Mouse (Mus musculus): ENCODE results near the gene Spo11.

Spo11 gene

DNA sequence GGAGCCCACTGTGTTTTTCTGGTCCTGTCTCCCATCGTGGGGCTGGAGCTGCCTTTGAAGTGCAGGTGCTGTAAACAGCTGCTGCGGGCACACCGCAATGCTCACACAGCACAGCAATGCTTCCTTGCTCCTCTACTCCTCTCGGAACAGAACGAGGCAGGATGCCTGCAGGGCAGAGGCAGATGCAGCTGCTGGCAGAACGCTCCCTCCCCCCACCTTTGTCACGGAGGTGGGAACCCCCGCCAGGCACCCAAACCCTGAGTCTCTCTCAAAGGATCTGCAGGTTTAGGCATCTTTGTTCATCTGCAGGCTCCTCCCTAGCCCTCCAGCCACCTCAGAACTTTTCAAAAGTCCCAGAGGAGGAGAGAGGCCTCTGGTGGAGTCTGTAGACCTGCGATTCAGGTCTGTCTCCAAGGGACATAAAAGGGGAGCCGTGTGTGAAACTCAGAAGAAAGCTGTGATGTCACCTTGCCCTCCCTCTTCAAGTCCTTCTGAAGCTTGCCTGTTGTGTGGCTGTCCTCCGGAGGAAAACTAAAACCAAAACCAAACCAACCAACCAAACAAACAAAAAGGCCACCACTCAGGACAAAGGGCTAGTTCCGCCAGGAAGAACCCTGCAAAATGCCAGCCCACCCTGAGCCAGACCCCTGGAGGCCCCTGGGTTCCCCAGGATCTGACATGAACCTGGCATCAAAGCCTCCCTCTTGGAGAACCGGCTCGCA, at the start of gene Spo11:
Gene Spo11, plus strand, starts transcription at position 292 of the 722 bp plus-strand sequence.
- DNase-seq (ENCODE audit: low read depth, low spot score): no peak

DNA sequence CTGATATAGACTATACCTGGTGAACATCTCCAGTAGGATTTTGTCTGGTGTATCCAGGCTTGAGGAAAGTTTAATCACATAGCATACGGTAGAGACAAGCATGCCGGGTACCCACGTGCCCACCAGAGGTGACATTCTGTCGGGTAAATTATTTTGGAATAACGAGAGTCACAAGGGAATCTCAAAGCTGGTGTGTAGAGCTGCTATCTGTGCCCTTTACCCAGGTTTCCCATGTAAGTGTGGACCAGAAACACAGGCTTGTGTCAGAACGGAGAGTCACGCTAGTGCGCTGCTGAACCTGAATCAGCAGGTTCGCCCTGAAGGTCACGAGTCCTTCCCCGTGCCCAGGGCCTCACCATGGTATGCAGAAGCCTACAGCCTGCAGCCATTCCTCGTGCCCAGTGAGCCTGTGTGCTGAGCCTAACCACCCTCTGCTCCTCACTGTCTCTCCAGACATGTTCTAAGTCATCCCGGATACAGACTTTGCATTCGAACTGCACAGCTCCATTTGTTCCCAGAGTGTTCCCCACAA, 47.5 kb upstream of the Spo11 start:
- no peak for DNase-seq (ENCODE audit: low read depth, low spot score)

DNA sequence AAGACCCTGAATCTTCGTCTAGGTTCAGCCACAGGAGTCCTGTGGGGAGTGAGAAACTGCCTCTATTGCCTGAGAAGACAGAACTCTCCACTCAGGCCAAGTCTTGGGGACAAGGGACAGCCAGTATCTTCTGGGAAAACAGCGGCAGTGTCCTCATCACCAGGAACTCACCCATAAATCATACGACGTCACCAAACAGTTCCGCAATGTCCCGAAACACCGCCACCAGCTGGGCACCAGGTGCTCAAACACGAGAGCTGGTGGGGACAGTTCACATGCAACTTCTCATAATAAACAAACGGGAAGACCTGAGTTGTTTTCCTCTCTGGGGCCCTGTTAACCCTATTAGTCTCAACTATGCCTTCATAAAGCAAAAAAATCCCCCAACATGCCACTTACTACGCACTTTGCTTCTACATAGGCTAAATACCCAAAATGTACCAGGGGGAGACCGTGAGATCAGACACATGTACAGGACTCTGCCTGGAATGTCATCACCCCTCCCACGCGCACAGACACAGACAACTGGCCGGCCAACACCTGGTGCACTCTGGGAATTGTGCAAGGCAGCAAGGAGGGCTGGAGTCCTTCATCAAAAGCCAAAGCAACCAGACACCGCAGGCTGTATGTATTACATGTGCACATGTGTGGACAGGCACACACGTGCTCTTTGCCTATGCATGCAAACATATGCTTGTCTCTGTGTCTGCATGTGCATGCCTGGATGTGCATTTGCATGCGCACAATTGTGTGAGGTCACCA, 46.2 kb upstream of the Spo11 start:
- DNase-seq (ENCODE audit: low read depth, low spot score): no peak

DNA sequence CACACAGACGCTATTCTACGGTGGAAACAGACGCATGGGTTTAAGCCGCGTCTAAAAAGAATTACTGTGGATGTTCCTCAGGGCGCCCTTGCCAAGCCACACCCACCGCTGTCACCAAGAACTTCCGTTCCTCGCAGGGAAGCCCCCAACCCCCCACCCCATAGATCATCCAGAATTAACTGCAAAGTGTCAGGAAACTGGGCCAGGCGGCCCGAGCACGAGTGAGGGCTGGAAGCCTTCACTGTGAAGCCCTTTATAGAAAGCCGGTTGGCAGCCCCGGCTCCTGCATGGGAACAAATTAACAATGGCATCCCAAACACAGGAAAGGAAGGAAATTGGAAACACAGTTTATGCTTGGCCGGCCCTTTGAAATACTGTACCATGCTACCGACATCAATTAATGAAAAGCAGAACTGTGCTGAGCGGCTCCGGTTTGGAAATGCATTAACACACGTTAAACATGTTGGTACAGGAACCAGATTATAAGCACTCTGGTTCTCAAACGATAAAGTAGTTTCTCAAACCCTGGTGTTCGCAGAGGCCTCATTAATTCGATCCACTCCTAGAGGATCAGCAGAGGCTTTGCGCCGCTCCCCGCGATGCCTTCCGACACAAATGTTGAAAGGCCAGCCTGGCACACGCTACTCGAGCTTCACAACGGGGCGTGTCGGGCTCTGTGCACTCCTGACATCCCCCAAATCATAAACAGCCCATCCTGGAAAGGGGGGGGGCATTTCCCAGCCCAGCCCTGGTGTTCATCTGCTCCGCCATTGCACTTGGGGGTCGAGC, 43.7 kb upstream of the Spo11 start:
- no peak for DNase-seq (ENCODE audit: low read depth, low spot score)

DNA sequence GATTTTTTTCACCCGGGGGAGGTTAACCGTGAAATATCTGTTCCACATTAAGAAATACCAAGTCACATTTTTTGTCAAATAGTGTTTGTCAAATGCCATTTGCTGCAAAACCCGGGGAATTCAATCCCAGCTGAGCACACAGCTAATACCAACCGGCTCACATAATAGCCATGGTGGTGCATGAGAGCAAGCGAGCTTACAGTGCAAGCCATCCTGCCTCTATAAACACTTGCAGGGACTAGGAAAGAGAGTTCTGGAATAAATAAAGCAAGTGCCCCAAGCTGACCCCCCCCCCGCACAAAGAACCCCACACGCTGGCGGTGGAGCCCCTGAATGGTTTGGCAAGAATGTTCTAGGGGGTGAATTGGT, 43.1 kb upstream of the Spo11 start:
- no peak for DNase-seq (ENCODE audit: low read depth, low spot score)

DNA sequence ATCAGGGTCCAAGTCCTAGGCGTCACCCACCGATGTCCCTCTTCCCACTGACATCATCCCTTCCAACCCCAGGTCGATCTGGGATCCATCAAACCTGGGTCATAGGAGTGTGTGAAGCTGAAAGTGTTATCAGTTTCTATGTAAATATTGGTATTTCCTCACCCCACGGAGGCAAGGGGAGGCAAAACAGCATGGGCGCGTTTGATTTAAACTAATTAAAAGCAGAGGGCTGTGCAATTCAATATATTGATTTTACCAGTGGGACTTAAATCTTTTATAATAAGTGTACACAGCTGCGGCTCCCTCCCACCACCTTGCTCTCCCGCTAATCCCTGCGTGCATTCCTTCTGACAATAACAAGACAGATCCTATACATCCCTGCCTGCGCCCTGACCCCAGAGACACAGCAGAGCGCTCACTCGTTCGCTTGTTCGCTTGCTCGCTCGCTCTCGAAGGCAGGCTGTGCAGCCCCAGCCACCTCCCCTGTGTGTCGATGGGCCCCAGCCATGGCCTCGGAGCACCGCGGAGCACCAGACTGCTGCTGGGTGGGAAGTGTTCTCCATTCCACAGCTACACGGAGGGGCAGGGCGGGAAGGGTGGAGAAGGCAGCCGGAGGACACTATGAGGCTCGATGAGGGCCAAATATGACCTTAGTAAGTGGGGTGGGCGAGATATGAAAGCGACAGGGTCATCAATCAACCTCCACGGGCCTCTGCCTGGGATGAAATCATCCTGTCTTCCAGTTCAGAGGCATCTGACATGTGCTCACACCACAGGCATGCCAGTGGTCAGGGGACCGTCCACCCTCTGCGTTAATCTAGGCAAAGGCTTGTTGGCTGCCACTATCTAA, 42.4 kb upstream of the Spo11 start:
- DNase-seq (ENCODE audit: low read depth, low spot score): no peak

DNA sequence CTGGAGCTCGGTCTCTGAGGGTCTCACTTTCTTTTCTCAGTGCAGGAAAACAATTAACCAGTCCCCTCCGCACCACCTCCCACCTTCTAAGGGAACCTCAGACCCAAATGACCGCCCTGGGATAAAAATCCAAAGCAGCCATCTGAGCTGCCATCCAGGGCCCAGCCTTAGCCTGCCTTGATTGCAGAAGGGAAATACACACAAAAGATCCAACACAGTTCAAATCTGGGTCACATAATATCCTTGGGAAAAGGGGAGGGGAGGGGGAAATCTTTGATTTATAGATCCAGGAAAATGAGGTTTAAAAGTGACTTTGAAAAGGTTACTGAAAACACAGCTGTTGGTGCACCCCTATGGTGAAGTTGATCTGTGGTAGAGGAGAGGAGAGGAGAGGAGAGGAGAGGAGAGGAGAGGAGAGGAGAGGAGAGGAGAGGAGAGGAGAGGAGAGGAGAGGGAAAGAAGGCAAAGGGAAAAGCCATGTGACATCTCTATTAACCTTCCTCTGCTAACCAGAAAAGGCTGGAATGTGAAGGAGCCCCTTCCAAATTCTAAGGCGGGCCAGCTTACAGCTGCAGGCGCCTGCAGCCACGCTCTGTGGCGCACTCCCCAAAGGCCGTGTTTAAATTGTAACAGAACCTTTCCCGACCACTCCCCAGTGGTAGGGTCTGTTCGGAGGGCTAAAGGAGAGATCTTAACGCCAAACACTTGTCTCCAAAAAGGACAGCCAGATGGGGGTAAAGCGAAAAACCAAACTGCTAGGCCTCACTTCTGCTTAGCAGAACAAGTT, 41.5 kb upstream of the Spo11 start:
- no peak for DNase-seq (ENCODE audit: low read depth, low spot score)

DNA sequence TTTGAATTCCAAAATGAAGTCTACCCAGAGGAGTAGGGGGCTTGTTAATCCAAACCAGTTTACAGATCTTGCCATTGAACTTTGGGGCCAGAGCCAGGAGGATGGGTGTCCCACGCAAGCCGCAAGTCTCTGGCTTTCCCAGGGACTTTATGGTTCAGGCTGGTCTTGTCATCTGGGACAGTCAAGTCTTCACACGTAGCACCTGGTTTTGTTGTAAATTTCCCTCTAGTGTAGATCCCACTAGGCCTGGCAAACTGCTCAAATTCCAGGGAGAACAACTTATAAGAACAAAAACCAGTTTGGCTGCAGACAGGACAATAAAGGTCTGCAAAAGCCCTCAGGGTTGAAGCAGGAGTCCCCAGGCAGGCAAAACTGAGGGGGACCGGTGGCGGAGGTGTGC, 40.7 kb upstream of the Spo11 start:
- DNase-seq (ENCODE audit: low read depth, low spot score): no peak

DNA sequence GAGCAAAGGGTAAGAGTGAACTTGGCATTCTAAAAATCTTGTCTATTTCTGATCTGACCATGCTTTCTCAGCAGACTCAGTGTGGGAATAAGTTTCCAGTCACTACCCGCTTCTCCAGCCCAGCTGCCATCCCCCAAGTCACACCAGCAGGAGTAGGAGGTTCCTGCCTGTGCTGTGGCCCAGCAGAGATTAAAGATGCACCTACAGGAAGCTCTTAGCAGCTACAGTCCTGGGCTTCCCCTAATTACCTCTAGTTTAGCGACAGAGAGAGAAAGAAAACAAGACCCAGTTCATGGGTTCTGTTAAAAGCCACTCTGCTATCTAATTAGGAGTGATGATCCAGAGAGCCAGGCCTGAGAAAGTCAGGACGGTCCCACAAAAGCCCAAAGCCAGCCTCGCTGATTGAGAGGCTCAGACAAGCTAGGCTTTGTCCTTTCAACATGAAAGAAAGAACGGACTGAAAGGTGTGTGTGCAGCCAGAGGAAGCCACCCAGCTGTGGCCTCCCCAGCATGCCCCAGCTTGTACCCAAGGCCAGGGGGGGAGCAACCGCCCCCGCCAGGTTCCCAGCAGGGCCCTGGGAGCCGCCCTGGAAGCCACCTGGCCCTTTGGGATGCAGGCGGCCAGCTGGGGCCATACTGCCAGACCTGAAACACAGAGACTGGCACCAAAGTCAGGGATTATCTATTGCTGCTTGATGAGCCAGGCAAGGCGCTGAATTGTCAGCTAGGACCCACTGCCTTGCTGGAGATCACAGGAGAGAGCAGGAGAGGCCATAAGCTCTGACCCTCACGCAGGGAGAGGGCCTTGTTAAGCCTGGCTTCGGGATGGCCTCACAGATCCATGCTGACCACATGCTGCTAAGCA, 39.9 kb upstream of the Spo11 start:
- DNase-seq (ENCODE audit: low read depth, low spot score): no peak

DNA sequence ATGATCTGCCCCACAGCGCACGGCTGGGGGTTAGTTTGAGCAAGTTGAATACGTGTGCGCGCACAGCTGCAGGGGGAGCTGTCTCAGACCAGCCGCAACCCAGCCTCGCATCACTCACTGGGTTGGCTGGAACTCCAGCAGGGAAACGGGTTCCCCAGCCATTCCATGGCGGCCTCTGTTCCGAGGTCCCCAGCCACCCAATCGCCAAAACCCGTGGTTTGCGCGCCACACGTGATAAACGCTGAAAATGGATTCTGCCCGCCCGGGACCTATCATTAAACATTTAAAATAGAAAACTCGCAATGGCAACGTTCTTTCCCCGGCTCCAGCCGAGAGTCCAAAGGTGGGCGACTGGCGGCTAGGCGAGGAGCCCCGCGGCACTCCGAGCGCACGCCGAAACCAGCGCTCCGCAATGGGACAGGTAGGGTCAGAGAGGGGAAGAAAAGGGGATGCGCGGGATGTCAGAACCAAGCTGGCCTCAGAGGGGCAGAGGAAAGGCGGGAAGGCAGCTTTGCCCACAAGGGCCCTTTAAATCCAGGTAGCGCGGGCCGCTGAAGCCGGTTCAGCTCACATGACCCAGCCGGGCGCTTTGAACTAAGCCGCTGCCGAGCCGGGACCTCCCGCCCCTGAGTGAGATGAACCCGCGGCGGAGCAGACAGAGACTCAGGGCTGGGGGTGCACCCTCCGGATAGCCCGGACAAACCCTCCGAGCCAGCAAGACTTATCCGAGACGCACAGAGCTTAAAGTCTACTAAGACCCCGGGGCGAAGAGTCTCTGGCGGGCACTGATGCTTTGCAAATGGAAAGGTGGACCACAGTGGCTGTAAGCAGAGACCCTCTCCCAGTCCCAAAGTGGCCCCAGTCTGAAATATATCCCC, 38.5 kb upstream of the Spo11 start:
- DNase-seq (ENCODE audit: low read depth, low spot score): no peak

DNA sequence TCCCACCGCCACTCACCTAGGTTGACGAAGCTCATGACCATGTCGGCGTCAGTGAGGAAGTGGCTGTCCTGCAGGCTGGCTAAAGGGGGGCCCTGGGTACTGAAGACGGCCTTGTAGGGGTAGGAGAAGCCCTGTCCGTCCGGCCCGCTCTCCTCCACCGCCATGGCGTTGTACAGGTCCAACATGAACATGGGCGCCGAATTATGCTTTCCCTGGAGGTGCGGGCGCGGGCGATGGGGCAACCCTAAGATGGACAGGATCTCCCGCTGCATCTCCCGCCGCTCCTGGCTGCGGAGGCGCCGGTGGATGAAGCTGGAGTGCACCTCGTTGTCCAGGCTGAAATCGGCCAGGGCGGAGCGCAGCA, 37.9 kb upstream of the Spo11 start:
- no peak for DNase-seq (ENCODE audit: low read depth, low spot score)

DNA sequence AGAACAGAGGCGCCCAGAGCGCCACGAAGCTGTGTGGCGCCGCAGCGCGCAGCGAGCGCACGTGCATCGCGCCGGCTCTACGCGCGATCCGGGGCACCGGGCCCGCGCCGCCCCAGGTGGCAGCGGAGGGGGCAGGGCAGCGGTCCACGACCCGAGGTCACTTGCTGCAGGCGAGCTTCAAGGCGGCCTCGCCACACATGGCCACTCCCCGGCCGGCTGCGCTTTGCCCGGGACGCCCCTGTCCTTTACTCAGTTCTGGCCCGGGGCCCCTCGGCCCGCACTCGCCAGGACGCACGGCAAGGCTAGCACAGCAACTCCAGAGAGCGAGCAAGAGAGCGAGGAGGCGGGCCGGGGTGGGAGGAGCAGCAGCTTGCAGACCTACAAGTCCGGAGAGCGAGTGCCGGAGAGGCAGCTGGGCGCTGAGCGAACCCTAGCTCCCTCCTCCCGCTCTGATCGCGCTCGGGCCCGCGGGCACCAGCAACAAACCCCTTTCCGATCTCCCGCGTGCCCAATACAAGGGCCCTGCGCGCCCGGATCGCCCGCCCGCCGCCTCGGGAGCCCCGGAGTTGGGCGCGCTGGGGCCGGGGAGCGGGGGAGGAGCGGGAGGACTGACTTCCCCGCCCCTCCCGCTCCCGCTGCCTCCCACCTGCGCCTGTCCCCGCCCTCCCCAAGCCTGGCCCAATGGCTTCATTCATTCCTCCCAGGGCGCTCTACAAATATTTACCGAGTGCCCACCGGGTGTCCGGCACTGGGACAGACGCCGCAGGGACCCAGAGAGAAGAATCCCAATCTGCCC, 37.3 kb upstream of the Spo11 start, which contains the start of gene Bmp7:
Gene Bmp7, minus strand, starts transcription at position 319 of the 796 bp plus-strand sequence.
- DNase-seq (ENCODE audit: low read depth, low spot score): no peak

DNA sequence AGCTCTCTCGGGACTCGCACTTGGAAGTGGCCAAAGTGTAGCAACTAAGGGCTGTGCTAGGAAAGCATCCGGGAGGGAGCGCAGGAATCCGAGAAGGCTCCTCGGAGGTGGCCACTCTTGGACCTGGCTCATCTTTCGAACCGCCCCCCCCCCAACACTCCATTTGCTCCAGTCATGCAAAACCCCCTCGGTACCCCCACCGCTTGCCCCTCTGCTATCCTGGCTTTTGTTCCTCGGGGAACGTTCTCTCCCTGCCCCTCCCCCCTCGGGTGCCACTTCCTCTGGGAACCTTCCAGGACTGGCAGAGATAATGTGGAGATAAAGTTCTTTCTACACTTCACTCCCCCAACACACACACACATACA, 36.7 kb upstream of the Spo11 start:
- no peak for DNase-seq (ENCODE audit: low read depth, low spot score)

DNA sequence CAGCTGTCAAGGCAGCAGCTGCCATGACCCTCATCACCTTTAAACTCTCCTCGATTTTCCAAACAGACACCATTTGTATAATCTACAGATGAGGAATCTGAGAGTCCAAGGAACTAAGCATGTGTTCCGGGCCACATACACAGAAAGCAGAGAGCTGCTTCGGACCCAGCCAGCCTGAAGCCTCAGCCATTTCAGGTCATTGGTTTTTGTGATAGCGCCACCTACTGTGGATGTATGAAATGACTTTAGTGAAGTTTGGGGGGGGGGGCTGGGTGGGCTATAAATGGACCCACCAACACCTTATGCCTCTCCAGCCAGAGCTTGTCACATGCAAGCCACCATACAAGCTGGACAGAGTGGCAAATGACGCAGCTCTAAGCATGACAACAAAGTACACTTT, 28.4 kb upstream of the Spo11 start:
- DNase-seq (ENCODE audit: low read depth, low spot score): no peak

DNA sequence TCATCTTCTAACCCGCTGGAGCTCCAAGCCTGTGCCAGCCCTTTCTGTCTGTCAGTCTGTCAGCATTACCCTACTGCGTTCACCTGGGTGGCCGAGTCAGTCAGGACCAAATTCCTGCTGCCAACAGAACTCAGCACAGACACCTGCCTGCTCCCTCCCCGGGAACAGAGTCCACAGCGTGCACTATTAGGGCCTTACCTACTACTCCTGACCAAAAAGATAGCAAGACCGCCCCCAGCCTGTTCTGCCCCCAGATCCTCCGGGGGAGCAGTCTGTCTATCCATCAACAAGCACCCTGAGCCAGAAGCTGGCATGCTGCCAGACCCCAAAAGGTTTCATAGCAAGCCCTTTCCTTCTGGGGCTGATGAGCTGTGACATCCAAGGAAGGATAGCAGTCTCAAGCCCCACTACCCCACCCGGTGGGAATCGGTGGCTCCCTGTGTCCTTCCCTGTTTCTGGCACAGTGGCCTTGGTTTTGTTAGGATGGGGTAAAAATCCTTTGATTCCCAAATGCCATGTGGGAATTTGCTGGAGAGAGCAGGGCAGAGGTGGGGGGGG, 27.3 kb upstream of the Spo11 start:
- DNase-seq (ENCODE audit: low read depth, low spot score): no peak

DNA sequence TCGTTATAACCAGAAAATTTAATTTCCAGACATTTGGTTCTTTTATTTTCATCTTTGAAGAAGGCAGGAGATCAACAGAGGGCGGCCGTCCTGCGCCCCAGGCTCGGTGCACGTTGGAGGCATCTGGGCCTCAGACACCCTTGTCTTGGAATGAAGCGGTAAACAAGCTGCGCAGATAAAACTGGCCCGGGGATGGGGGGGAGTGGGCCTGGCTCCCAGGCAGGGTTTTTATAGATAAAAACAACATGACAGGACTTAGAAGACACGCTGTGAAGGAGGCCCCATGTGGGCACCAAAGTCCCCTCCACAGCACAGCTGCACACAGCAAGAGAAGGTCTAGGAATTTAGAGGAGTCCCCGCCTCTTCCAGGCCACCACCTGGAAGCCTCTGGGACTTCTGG, 26.8 kb upstream of the Spo11 start:
- no peak for DNase-seq (ENCODE audit: low read depth, low spot score)

DNA sequence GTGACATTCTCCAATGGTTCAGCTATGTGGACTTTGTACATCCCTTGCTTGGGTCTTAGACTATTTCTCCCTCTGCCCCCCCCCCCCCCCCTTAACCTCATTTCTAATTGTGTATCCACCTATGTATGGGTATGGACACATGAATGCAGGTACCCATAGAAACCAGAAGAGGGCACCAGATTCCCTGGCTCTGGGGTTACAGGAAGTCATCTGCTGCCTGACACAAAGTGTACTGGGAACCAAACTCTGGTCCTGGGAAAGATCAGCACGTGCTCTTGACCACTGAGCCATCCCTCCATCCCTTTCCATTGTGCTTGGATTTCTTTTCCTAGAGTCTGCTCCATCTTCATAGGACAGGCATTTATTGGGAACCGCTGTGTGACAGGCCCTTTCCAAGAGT, 25.5 kb upstream of the Spo11 start:
- DNase-seq (ENCODE audit: low read depth, low spot score): no peak

DNA sequence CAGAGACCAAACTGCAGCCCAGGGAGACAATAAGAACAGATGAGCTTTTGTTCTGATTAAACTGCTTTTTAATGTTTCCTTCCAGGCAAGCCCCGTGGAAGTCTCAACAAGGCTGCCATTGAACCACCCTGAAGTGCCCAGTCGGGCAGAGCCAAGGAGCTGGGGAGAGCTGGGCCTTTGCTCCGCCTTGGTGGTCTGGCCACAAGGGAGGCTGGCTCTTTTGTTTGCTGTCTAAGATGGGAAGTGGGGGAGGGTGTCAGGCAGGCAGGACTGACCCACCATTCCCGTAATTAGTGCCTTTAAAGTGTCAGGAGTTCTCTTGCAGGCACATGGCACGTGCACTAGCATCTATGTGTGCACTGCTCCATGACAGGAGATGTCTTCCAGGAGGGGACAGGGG, 18.9 kb upstream of the Spo11 start:
- no peak for DNase-seq (ENCODE audit: low read depth, low spot score)

Measured in retina, adult 2 months (tissue).